Mouse (Mus musculus): ENCODE results near the gene Gtf3c3.

GRCm38 (mm10) chr1:54448833-54449232 is 10.1 kb upstream of the Gtf3c3 start:
- TF ChIP-seq USF1 (IDR thresholded peaks at IDR 0.05; ENCODE audit: low read depth) (no peak), MYOD1 (IDR thresholded peaks at IDR 0.05; ENCODE audit: control insufficient read depth, insufficient read length, low read depth) (no peak), CTCF (IDR thresholded peaks at IDR 0.05; ENCODE audit: control insufficient read depth, insufficient read depth, insufficient read length) (no peak)

Data from C2C12 (cell line).